Mouse (Mus musculus): ENCODE measurements around the gene Tstd1. TPM values are rescaled to one million over a fixed set of nuclear protein-coding genes. Genes with fewer than 3 reads are reported as not detected.

Gene Tstd1
- polyA plus RNA-seq (2015; fragmentation: Nextera tagmentation; extraction: Ambion mirVana) = 3.7 and 4.2 TPM in 2 replicates

DNA sequence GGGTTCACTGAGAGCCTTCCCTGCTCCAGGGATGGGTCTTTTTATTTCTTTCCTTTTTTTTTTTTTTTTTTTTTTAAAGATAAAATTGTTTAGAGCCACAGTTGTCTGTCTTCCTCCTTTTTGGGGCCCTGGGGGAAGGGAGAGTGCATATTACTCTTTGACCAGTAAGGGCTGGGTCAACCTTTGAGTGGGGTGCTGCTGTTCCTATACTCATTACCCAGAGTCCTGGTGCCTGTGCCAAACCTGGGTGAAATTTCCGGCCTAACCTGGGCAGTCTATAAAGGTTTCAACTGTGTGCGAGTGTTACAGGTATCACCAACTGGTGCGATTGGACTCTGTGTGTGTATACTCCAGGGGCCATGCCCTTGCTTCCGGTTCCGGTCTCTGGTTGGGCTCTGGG is at the start of gene Tstd1:
TSS of gene Tstd1 (plus strand) at position 213 of the 400 bp plus-strand sequence.
- no peak within 1 kb of the TSS for H3K27ac ChIP-seq (ENCODE audit: low read length)

DNA sequence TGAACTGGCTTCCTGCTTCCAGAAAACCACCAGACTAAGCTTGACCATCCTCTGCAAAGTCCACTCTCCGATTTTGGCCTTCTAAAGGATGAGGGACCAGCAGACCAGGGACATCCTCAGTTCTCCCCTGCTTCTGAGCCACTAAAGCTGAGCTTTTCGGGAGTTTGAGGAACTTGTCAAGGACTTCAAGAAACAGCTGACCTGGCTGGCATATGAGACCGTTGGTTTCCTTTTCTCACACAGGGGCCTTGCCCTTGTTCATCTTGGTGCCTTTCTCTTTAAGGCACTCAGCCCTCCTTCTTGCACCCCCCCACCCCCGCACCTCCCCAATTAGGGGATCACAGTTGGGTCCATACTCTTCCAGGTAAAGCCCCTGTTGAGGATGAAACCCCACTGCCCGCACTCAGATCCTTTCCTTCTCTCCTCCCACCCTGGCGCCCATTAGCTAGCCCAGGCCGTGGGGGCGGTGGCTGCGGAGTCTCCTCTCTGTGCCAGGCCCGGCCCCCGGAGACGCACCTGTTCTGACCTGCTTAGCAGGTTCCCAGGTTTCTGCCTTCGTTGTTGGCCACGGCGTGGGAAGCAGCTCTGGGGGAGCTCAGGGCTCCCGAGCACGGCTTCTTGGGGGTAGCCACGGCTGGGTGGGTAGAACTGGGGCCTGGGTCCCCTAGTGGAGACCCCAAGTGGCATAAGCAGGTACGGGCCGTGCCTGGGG is 48.7 kb upstream of the Tstd1 start, which contains the start of gene Nectin4:
TSS of gene Nectin4 (plus strand) at position 255 of the 712 bp plus-strand sequence.
- H3K4me2 ChIP-seq (ENCODE audit: low read depth, low read length) = no peak within 1 kb of the TSS
- H3K9me3 ChIP-seq (replicated peaks; ENCODE audit: control insufficient read depth, low read length) = no peaks in the 10 kb centered on the region
- no peak within 1 kb of the TSS for H3K9ac ChIP-seq (ENCODE audit: low read length)
- no peaks in the 10 kb centered on the region for H3K4me1 ChIP-seq (ENCODE audit: control insufficient read depth, insufficient read depth, low read length)
- no peak within 1 kb of the TSS for H3K4me3 ChIP-seq (ENCODE audit: low read length)
- ATAC-seq (replicated peaks; ENCODE audit: extremely low read depth, insufficient read depth, low FRiP score) = no peak
- H3K36me3 ChIP-seq (ENCODE audit: control insufficient read depth, insufficient read depth) = no peaks in the 10 kb centered on the region
- H3K27ac ChIP-seq (ENCODE audit: low read length) = no peak within 1 kb of the TSS
- WGBS = 38% methylated on average over 20 of the region's 20 CpGs
- peaks cover 2% of the 10 kb centered on the region; the same call in 1 of the 2 replicates for H3K27me3 ChIP-seq (ENCODE audit: control insufficient read depth, insufficient read depth, low read length)

More for the DNA sequence above, at the start of gene Tstd1:
- H3K27me3 ChIP-seq (ENCODE audit: control insufficient read depth, insufficient read depth, low read length) = no peaks in the 10 kb centered on the region
- no peak within 1 kb of the TSS for H3K4me2 ChIP-seq (ENCODE audit: low read depth, low read length)
- H3K9me3 ChIP-seq (replicated peaks; ENCODE audit: control insufficient read depth, low read length) = no peaks in the 10 kb centered on the region
- no peak within 1 kb of the TSS for H3K4me3 ChIP-seq (ENCODE audit: low read length)
- no peak within 1 kb of the TSS for H3K9ac ChIP-seq (ENCODE audit: low read length)
- peaks cover 43% of the 10 kb centered on the region for H3K36me3 ChIP-seq (ENCODE audit: control insufficient read depth, insufficient read depth)
- 89% methylated on average over 5 of the region's 5 CpGs for WGBS
- ATAC-seq (replicated peaks; ENCODE audit: extremely low read depth, insufficient read depth, low FRiP score) = no peak
- 0 out of 2 replicates have a peak, but pooled peaks cover 3% of the 10 kb centered on the region for H3K4me1 ChIP-seq (ENCODE audit: control insufficient read depth, insufficient read depth, low read length)

DNA sequence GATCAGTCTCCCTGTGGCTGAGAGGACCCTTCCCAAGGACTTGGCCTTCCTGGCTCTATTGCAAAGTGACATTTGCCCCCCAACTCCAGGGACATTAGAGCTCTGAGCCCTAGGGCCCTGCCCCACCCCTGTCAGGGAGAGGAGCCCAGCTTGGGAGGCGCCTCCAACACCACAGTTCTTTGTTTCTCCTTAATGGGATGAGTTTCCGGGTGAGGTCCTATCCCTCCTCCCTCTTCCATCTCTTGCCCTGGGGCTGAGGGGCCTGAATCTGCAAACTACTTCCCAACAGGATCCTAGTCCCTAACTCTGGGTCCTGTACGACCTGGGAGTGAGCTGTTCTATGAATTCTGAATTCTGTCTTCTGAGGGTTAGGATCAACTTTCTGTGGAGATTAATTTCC is 45.8 kb upstream of the Tstd1 start:
- Histone ChIP-seq H3K27ac (ENCODE audit: low read length) (no peak overlapping the region), H3K36me3 (ENCODE audit: control insufficient read depth, insufficient read depth) (no peaks in the 10 kb centered on the region), H3K4me2 (ENCODE audit: low read depth, low read length) (no peak overlapping the region), H3K9me3 (replicated peaks; ENCODE audit: control insufficient read depth, low read length) (no peaks in the 10 kb centered on the region), H3K9ac (ENCODE audit: low read length) (no peak overlapping the region), H3K27me3 (ENCODE audit: control insufficient read depth, insufficient read depth, low read length) (0 out of 2 replicates have a peak, but pooled peaks cover 2% of the 10 kb centered on the region), H3K4me1 (ENCODE audit: control insufficient read depth, insufficient read depth, low read length) (no peaks in the 10 kb centered on the region), H3K4me3 (ENCODE audit: low read length) (no peak overlapping the region)
- WGBS = 67% methylated on average over 3 of the region's 3 CpGs
- ATAC-seq (replicated peaks; ENCODE audit: extremely low read depth, insufficient read depth, low FRiP score) = no peak

DNA sequence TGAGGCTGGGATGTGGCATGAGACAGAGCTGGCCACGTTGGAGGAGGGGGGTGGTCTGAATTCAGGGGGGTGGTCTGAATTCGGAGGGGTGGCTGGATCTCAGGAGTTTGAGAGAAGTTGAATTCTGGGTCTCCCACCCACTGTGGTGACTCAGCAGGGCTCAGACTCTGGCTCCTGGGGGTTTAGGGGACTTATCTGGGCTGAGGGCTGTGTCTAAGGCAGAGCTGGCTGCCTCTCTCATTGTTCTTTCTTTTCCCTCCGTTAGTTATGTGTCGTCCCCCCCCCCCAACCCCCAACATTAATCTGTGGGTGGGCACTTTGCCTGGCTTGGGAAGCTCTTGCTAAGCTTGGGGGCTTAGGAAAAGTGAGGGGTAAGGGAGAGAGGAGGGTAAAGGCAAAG is 44.7 kb upstream of the Tstd1 start:
- H3K9ac ChIP-seq (ENCODE audit: low read length) = no peak overlapping the region
- H3K27ac ChIP-seq (ENCODE audit: low read length) = no peak overlapping the region
- H3K27me3 ChIP-seq (ENCODE audit: control insufficient read depth, insufficient read depth, low read length) = 0 out of 2 replicates have a peak, but pooled peaks cover 2% of the 10 kb centered on the region
- 2% methylated on average over 4 of the region's 4 CpGs for WGBS
- no peaks in the 10 kb centered on the region for H3K36me3 ChIP-seq (ENCODE audit: control insufficient read depth, insufficient read depth)
- no peak overlapping the region for H3K4me2 ChIP-seq (ENCODE audit: low read depth, low read length)
- H3K4me1 ChIP-seq (ENCODE audit: control insufficient read depth, insufficient read depth, low read length) = no peaks in the 10 kb centered on the region
- no peak overlapping the region for H3K4me3 ChIP-seq (ENCODE audit: low read length)
- no peaks in the 10 kb centered on the region for H3K9me3 ChIP-seq (replicated peaks; ENCODE audit: control insufficient read depth, low read length)
- ATAC-seq (replicated peaks; ENCODE audit: extremely low read depth, insufficient read depth, low FRiP score) = no peak

DNA sequence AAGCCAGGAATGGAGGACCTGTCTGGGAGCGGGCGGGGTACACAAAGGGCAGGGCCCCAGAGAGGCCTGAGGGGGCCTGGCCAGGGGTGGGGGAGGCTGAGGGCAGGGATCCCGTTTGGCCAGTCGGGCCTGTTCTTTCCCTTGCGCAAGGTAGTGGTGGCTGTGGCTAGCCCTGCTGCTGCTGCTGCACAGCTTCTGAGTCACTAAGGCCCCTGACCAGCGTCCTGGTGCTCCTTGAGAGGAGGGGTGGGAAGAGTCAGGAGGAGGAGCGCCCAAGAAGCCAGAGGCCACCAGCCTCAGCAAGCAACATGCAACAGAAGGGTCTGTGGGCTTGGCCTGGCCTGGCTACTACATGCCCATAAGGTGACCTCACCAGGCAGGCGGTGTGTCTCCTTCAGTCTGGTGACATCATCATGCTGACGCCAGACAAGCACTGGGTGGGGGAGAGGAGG is 43.0 kb upstream of the Tstd1 start:
- WGBS = 38% methylated on average over 9 of the region's 9 CpGs
- no peak overlapping the region for H3K4me2 ChIP-seq (ENCODE audit: low read depth, low read length)
- no peaks in the 10 kb centered on the region for H3K9me3 ChIP-seq (replicated peaks; ENCODE audit: control insufficient read depth, low read length)
- H3K36me3 ChIP-seq (ENCODE audit: control insufficient read depth, insufficient read depth) = no peaks in the 10 kb centered on the region
- no peak overlapping the region for H3K4me3 ChIP-seq (ENCODE audit: low read length)
- H3K27ac ChIP-seq (ENCODE audit: low read length) = no peak overlapping the region
- 0 out of 2 replicates have a peak, but pooled peaks have one; percentile 5 for ATAC-seq (replicated peaks; ENCODE audit: extremely low read depth, insufficient read depth, low FRiP score)
- peaks cover 3% of the 10 kb centered on the region; the same call in 1 of the 2 replicates for H3K4me1 ChIP-seq (ENCODE audit: control insufficient read depth, insufficient read depth, low read length)
- peaks cover 4% of the 10 kb centered on the region; the same call in 1 of the 2 replicates for H3K27me3 ChIP-seq (ENCODE audit: control insufficient read depth, insufficient read depth, low read length)
- no peak overlapping the region for H3K9ac ChIP-seq (ENCODE audit: low read length)

DNA sequence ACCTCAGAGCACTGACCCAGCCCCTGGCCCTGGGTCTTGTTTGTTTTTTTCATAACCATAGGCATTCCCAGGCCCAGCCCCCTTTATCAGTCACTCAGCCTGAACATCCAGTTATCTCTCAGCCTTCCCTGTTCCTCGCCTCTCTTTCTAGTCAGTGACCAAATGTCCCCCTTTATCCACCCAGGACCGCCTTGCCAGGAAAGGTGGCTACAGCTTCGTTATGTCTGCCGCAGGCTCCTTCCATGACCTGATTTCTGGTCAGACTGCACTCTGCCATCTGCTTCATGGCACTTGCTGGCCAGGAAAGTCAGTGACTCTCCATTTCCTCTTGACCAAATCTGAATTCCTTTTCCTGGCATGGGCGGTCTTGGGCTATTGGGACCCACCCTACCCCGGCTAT is 40.4 kb upstream of the Tstd1 start:
- Histone ChIP-seq H3K36me3 (ENCODE audit: control insufficient read depth, insufficient read depth) (no peaks in the 10 kb centered on the region), H3K4me1 (ENCODE audit: control insufficient read depth, insufficient read depth, low read length) (peaks cover 3% of the 10 kb centered on the region; the same call in 1 of the 2 replicates), H3K27me3 (ENCODE audit: control insufficient read depth, insufficient read depth, low read length) (peaks cover 8% of the 10 kb centered on the region), H3K9me3 (replicated peaks; ENCODE audit: control insufficient read depth, low read length) (no peaks in the 10 kb centered on the region), H3K4me2 (ENCODE audit: low read depth, low read length) (no peak overlapping the region), H3K4me3 (ENCODE audit: low read length) (no peak overlapping the region), H3K27ac (ENCODE audit: low read length) (no peak overlapping the region), H3K9ac (ENCODE audit: low read length) (no peak overlapping the region)
- ATAC-seq (replicated peaks; ENCODE audit: extremely low read depth, insufficient read depth, low FRiP score) = no peak
- 80% methylated on average over 6 of the region's 6 CpGs for WGBS

DNA sequence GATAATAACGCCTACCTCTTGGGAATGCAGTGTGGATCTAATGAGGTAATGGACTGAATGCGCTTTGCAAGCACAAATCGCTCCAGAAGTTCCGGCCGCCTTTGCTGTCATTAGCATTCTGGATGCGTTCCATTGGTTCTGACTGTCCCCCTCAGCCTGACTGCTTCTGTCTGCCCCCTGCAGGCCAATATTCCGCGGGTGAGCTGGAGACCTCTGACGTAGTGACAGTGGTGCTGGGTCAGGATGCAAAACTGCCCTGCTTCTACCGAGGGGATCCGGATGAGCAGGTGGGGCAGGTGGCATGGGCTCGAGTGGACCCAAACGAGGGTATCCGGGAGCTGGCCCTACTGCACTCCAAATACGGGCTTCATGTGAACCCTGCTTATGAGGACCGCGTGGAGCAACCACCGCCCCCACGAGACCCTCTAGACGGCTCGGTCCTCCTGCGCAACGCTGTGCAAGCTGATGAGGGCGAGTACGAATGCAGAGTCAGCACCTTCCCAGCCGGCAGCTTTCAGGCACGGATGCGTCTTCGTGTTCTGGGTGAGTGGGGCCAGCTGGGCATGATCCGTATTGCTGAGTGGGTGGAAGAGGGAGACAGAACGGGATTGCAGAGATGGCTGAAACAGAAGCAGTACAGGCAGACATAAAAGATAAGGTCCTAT is 38.6 kb upstream of the Tstd1 start:
- peak; percentile 79 for ATAC-seq (replicated peaks; ENCODE audit: extremely low read depth, insufficient read depth, low FRiP score)
- Histone ChIP-seq H3K4me3 (ENCODE audit: low read length) (peak overlapping the region; percentile 26), H3K9ac (ENCODE audit: low read length) (peak overlapping the region; percentile 14), H3K36me3 (ENCODE audit: control insufficient read depth, insufficient read depth) (no peaks in the 10 kb centered on the region), H3K27me3 (ENCODE audit: control insufficient read depth, insufficient read depth, low read length) (peaks cover 8% of the 10 kb centered on the region), H3K4me2 (ENCODE audit: low read depth, low read length) (peak overlapping the region; percentile 62), H3K27ac (ENCODE audit: low read length) (no peak overlapping the region), H3K9me3 (replicated peaks; ENCODE audit: control insufficient read depth, low read length) (no peaks in the 10 kb centered on the region), H3K4me1 (ENCODE audit: control insufficient read depth, insufficient read depth, low read length) (peaks cover 3% of the 10 kb centered on the region; the same call in 1 of the 2 replicates)
- 4% methylated on average over 31 of the region's 31 CpGs for WGBS

DNA sequence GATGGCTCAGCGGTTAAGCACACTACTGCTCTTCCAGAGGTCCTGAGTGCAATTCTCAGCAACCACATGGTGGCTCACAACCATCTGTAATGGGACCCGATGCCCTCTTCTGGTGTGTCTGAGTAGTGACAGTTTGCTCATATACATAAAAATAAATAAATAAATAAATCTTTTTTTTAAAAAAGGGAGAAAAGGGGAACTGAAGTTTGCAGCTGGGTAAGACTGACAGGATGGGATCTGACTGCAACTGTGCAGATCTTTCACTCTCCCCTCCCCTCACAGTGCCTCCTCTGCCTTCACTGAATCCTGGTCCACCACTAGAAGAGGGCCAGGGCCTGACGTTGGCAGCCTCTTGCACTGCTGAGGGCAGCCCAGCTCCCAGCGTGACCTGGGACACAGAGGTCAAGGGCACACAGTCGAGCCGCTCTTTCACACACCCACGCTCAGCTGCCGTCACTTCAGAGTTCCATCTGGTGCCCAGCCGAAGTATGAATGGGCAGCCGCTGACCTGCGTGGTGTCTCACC is 36.5 kb upstream of the Tstd1 start:
- Histone ChIP-seq H3K27ac (ENCODE audit: low read length) (no peak overlapping the region), H3K4me1 (ENCODE audit: control insufficient read depth, insufficient read depth, low read length) (peaks cover 3% of the 10 kb centered on the region; the same call in 1 of the 2 replicates), H3K27me3 (ENCODE audit: control insufficient read depth, insufficient read depth, low read length) (peaks cover 8% of the 10 kb centered on the region), H3K9ac (ENCODE audit: low read length) (no peak overlapping the region), H3K4me2 (ENCODE audit: low read depth, low read length) (no peak overlapping the region), H3K9me3 (replicated peaks; ENCODE audit: control insufficient read depth, low read length) (no peaks in the 10 kb centered on the region), H3K36me3 (ENCODE audit: control insufficient read depth, insufficient read depth) (no peaks in the 10 kb centered on the region), H3K4me3 (ENCODE audit: low read length) (no peak overlapping the region)
- ATAC-seq (replicated peaks; ENCODE audit: extremely low read depth, insufficient read depth, low FRiP score) = no peak
- 74% methylated on average over 11 of the region's 11 CpGs for WGBS

DNA sequence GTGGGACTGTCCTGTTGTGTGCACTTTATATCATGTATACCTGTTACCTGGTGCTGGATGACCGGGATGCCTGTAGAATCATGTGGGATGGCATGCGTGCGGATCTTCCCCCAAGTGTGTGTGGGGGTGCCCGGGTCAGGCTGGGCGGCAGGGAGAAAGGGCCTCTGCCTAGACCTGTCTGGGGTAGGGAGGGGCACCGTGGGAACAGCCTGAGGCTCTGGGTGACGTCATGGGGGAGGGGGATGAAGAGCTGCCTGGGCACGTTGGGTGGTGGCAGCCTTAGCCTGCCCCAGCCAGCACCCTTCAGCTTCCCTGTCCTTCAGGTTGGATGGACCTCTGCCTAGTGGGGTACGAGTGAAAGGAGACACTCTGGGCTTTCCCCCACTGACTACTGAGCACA is 34.3 kb upstream of the Tstd1 start:
- H3K27me3 ChIP-seq (ENCODE audit: control insufficient read depth, insufficient read depth, low read length) = peaks cover 8% of the 10 kb centered on the region
- ATAC-seq (replicated peaks; ENCODE audit: extremely low read depth, insufficient read depth, low FRiP score) = no peak

More for the DNA sequence above, 34.3 kb upstream of the Tstd1 start:
- 62% methylated on average over 9 of the region's 9 CpGs for WGBS
- Histone ChIP-seq H3K36me3 (ENCODE audit: control insufficient read depth, insufficient read depth) (no peaks in the 10 kb centered on the region), H3K4me3 (ENCODE audit: low read length) (no peak overlapping the region), H3K4me1 (ENCODE audit: control insufficient read depth, insufficient read depth, low read length) (peaks cover 3% of the 10 kb centered on the region; the same call in 1 of the 2 replicates), H3K9ac (ENCODE audit: low read length) (no peak overlapping the region), H3K9me3 (replicated peaks; ENCODE audit: control insufficient read depth, low read length) (no peaks in the 10 kb centered on the region), H3K4me2 (ENCODE audit: low read depth, low read length) (no peak overlapping the region), H3K27ac (ENCODE audit: low read length) (no peak overlapping the region)
